Mouse (Mus musculus): ENCODE measurements around the gene Tubgcp2.

Tubgcp2 gene

DNA sequence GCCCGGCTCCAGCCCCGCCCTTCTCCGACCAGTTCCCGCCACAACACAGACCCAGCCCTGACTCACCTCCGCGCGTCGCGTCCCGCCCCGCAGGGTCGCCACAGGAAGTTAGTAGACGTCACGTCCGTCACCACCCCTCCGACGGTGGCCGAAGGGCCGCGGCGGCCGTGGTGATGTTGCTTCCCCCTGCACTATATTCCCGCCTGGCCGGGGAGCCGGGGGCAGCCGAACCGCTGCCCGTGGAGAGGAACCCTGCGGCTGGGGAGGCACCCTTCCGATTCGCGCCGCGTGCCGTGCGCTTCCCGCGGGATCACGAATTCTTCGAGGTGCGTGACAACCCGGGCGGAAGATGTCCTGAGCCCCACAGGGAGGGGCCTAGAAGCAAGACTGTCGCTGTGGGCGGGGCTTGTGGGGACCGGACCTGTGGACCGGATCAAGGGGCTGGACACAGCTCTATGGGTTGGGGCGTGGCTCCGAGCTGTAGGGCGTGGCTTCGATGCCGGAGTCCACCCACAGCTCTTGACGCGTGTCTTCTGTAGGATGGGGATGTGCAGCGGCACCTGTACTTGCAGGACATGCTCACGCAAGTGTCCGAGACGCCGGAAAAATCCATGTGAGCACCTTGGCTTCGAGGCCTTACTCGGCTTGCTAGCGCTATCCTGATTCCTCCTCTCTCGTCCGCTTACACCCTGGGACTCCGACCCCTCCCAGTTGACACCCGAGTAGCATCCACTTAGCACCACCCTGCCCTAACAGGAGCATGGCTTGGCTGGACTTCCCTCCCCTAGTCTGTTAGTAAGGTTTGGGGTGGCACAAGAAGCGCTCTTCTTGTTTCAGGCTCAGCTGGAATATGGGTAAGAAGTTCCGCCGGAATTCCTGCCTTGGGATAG is at the start of gene Tubgcp2, which contains the start of gene Zfp511:
Gene Tubgcp2, minus strand, starts transcription at position 389 of the 890 bp plus-strand sequence.
Gene Zfp511, plus strand, starts transcription at position 111 of the 890 bp plus-strand sequence.
- peak; percentile 92 to 96 for DNase-seq (ENCODE audit: low spot score in 2 of 2)

DNA sequence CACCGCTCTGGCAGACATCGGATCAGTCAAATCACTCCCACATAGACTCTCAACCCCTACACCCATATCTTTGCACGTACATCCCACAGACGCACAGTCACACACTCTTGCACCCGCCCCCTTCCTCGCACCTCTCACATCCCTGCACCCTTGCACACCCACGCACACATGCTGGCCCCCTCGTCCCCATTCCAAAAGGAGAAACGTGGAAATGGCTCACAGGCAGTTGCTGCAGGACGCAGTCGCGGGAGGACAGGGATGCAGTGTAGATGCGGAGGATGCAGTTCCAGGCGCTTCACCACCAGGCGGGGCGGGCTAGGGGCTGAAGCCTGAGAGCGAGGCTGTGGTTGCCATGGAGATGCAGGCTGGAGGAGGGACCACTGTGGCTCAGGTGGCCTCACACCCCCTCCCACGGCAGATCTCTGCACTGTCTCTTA is 45.8 kb upstream of the Tubgcp2 start, which contains the start of gene Caly:
Gene Caly, minus strand, starts transcription at position 307 of the 437 bp plus-strand sequence.
- DNase-seq (ENCODE audit: low spot score in 2 of 2): no peak

DNA sequence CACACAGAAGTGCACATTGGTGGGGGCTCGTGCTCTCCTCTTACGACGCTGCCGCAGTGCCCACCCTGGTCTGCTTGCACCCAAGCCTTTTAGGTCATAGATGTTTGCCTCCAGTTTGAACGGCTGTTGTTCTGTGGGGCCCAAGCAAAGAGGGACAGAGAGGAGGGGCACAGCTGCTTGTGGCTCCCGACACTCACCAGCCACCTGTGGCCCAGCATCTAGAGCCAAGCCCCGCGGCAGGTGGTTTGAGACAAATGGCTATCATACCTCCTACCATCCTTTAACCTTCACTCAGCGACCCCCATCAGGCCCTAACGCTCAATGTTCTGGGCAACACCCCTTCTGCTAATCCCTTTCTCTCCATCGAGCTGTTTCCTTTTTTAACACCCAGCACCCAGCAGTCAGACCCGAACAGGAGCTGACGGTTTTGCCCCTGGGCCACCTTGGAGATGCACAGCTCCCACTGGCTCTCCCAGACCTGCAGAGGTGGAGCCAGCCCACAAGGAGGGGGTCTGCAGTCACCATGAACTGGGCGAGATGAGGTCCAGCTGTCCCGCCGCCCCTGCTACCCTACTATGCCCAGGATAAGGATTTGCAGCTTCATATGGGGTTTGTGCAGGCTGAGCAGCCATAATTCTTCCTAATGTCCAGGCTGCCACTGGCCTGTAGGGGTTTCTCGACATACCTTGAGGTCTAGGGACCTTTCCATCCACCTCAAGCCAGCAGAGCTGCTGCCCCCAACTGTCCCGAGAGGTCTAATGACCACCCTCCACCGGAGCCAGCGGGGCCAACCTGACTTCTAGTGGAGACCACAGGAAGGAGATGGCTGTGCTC is 45.2 kb upstream of the Tubgcp2 start:
- no peak for DNase-seq (ENCODE audit: low spot score in 2 of 2)

GRCm38 (mm10) chr7:140080503-140081156 is 44.2 kb upstream of the Tubgcp2 start:
- DNase-seq (ENCODE audit: low spot score in 2 of 2): peak in 1 of 2 experiments; percentile 77

- DNase-seq (ENCODE audit: low spot score in 2 of 2): no peak
Observed at GRCm38 (mm10) chr7:140078711-140079110, 42.2 kb upstream of the Tubgcp2 start.

DNA sequence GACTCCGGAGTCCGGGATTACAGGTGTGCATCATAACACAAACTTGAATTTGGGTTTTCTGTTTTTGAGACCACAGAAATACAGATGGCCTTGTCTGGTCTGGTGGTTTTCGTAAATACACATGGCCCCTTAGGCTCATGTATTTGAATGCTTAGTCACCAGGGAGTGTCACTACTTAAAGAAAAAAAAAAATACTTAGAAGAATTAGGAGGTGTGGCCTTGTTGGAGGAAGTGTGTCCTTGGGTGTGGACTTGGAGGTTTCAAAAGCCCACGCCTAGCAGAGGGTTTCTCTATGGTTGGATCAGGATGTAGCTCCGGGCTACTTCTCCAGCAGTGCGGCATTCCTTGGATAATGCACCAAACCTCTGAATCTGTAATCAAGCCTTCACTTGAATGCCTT is 41.2 kb upstream of the Tubgcp2 start:
- DNase-seq (ENCODE audit: low spot score in 2 of 2): no peak

DNA sequence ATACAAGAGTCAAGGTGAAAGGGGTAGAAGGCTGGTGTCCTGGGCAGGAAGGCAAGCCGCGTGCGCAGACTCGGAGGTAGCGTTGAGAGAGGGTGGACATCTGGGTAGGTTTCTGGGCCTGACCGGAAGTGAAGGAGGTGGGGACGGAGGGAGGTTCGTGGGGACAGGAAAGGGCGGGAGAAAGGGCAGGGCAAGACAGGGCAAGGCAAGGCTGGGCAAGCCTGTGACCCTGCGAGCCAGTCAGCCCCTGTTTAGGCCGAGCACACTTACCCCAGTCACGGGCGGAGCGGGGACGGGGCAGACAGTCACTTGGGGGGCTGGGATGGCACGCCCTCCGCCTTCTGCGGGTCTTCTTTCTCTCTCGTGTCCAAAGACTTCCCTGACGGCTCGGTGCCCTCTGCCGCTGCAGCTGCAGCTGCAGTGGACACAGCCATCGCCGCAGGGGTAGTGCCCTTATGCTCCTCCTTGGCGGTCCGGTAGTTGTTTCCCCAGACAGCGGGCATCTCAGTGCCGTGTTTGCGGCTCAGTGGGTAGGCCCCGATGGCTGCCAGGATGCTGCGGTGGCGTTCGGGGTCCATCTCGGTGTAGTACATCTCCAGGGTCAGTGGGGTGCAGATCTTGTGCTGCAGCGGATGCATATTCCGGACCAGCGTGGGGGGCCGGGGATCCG is 33.7 kb upstream of the Tubgcp2 start:
- no peak for DNase-seq (ENCODE audit: low spot score in 2 of 2)

DNA sequence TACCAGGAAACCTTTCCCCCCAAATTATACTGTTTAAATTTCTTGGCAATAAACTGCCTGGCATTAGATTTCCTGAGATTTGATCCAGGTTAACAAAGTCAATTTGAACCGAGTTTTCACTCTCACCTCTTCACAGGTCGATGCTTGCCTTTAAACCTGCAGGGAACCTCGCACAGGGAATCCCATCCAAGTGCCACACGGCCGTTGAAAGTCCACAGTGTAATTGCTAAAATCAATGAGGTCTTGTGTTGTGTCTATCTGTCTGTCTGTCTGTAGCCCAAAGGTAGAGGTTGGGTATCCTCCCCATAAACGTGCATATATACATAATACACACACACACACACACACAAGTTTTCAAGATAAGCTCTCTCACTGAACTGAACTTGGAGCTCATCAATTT is 30.9 kb upstream of the Tubgcp2 start:
- no peak for DNase-seq (ENCODE audit: low spot score in 2 of 2)

DNA sequence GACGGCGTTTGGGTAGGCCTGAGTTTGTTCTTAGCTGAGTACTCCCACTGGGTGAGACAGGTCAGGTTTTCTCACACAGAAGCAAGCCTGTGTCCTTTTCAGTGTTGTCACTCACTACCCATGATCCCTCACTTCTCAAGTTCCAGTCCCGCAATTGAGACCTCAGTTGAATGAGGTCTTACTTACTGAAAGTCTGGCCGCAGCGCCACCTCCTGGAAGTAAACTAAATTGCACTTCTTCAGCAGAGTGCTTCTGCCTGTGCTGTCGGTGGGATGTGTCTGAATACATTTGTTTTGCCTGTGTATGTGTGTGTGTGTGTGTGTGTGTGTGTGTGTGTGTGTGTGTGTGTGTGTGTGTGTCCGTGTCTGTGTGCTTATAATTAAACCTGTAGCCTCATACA is 26.6 kb upstream of the Tubgcp2 start:
- peak; percentile 38 to 78 for DNase-seq (ENCODE audit: low spot score in 2 of 2)

DNA sequence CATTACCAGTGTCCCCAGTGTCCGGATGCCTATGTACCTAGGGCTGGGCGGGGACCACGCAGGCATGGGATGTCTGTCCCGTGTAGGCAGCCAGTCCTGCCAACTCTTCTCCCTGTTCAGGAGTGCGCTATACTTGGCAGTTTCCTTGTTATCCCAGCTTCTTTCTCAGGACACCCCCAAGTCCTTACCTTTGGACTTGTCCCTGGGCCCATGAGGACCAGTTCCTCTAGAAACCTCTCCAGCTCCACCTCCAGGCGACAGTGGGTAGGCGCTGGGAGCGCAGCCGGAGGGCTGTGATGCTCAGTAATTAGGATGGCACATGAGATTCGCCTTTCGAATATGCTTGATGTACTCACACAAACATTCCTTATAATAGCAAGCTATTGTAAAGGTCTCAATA is 25.8 kb upstream of the Tubgcp2 start:
- no peak for DNase-seq (ENCODE audit: low spot score in 2 of 2)

- DNase-seq (ENCODE audit: low spot score in 2 of 2): no peak
Observed at GRCm38 (mm10) chr7:140061832-140062130, 25.3 kb upstream of the Tubgcp2 start.

DNA sequence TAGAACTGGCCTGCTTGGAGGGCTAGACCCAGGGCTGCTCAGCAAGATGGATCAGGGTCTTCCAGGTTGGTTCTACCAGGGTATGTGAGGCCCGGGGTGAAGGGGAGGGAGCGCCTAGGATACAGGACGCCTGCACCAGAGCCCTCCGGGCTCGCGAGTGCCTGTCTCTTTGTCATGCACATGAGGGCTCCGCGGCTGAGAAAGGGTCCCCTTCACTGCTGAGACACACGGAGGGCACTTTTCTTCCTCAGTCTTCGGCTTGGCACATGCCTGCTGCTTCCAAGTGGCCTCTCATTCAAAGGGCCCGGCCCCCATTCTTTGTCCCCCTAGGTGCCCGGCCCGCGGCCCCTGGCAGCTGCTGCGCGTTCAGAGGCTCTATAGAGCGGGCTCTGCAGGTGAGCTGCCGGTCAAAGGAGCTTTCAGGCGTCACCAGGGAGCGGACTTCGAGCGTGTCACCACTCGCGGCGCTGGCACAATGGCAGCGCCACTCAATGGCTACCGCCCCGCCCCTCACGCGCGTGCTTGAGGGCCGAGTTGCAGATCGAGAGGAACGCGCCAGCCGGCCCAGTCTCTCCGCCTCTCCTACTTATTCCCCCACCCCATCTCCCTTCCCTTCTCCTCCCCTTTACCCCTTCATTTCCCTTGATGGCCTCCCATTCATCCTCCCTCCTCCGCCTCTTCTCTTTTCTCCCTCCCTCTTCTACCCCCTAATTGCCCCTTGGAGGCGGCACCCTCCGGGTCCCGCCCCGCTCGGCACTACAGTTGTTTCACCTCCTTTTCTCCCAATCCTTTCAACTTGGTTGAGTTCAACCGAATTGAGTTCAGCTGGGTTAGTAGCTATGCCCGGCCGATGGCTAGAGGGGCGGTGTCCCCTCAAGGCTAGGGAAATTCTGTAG is 24.7 kb upstream of the Tubgcp2 start:
- DNase-seq (ENCODE audit: low spot score in 2 of 2): peak in 1 of 2 experiments; percentile 25

GRCm38 (mm10) chr7:140059601-140060000 is 23.1 kb upstream of the Tubgcp2 start:
- DNase-seq (ENCODE audit: low spot score in 2 of 2): no peak

DNA sequence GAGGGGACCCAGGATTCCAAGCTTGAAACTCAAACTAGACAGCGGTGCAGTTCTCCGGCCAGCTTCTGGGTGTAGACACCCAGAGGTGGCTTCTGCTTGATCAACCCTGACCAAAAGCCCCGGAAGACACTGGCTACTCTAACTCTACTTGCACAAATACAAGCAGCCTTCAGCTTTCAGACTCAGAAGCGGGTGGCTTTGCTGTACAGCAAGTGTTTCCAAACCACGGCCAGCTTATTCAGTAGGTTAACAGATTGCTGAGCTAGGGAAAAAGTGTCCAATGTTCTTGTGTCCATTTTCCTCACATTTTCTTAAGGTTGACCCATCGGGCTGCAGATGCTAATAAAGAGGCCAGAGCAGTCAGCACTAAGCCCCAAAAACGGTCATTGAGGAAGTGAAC is 22.1 kb upstream of the Tubgcp2 start:
- no peak for DNase-seq (ENCODE audit: low spot score in 2 of 2)

DNA sequence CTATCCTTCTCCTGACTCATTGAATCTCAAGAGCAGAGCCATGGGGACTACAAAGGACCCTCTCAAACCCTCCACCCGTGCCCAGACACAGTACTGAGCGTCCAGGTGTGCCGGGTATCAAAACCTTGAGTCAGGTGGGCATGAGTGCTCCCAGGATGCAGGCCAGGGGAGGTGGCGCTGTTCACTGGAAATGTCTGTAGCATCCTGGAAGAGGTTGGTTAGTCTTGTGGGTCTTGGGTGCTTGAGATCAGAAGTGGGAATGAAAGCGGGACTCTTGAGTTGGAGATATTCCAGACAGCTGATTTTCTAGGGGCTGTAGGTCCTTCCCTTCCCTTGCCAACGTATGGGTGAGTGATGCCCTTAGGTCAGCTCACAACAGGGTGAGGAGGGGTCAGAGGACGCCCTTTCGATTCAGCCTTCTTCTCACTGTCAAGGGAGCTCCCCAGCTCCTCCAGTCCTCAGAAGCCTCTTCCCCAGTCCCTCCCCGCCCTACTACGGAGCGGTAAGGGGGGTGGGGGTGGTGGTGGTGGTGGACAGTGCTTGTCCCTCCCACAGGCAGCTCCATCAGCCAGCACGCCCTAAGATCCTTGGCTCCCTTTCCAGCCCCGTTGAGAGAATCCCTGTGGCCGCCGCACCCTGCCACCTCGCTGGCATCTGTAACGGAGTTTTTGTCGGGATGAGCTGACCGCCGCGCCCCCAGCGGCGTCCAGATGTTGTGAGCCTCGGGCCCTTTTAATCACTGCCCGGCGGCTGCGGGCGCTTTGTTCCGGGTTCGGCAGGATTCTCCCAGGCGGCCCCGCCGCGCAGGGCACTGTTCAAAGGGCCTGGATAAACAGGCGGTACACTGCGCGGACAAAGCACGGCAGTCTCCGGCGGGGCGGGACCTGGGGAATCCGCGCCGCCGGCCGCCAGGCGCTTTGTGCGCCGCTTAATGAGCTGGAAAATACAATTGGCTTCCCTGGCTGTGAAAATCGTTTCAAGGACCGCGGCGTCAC is 21.2 kb upstream of the Tubgcp2 start:
- DNase-seq (ENCODE audit: low spot score in 2 of 2): peak in 1 of 2 experiments; percentile 23

DNA sequence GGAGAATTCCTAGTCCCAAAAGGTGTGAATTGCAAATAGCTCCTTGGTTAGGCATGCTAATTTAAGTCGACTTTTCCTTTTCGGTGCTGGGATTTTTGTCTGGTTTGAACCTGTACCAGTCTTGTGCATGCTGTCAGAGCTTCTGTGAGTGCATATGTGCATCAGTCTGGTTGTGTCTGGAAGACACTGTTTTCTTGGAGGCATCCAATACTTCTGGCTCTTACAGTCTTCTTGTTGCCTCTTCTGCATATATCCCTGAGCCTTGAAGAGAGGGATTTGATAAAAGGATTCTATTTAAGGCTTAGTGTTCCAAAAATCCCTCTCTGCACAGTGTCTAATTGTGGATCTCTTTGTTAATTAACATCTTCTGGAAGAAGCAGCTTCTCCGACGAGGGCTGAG is 17.7 kb upstream of the Tubgcp2 start:
- no peak for DNase-seq (ENCODE audit: low spot score in 2 of 2)

GRCm38 (mm10) chr7:140049115-140049689 is 12.7 kb upstream of the Tubgcp2 start:
- peak in 1 of 2 experiments; percentile 19 for DNase-seq (ENCODE audit: low spot score in 2 of 2)

- no peak for DNase-seq (ENCODE audit: low spot score in 2 of 2)
Observed at GRCm38 (mm10) chr7:140048361-140049114, 12.1 kb upstream of the Tubgcp2 start, which contains the start of gene Msx3. TSS of gene Msx3 (minus strand) at chr7:140049089.
